Mouse (Mus musculus): Measurements from ENCODE around the gene Lbx2. TPM values are rescaled to one million over a fixed set of nuclear protein-coding genes. Genes with fewer than 3 reads are reported as not detected.

Lbx2 gene
- total RNA-seq, 2 experiments from 2014 or later = 1.3 to 1.5 TPM

DNA sequence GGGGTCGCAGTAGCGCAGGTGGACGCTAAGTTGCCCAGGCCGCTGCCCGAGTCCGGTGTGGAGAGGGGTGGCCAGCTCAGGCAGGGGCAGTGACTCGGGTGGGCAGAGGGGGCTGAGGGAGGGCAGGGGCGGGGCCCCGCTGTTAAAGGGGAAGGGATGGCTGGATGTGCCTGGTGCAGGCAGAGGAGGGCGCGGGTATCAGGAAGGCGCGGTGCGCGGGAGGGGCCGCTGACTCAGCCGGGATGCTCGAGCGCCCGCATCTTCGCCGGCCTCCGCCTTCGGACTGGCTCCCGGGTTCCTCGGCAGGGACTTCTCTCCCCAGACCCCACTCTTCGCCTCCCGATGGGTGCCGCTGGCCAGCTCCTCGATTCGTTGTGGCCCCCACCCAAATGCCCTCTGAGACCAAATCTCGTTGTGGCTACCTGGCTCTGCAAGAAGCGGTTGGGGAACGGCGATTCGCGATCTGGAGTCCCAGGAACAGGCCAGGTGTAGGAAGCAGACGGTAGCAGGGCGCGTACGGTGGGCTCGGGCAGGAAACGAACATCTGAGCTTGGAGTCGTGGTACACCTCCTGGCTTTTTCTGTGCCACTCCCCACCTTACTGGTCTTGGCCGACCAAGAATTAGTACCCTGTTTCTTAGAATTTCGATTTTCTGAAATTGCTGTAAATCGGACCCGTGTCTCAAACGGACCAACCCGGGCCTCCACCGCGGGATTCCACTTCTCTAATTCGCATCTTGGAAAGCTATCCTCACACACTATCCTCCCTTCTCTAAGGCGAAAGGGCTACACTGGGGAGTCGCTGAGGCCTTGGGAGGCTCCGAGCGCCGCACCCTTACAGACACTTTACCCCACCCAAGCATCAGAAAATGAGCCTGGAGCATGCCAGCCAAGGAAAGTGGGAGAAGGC lies 15.6 kb upstream of the Lbx2 start:
- peak in 1 of 2 experiments; percentile 58 for DNase-seq

DNA sequence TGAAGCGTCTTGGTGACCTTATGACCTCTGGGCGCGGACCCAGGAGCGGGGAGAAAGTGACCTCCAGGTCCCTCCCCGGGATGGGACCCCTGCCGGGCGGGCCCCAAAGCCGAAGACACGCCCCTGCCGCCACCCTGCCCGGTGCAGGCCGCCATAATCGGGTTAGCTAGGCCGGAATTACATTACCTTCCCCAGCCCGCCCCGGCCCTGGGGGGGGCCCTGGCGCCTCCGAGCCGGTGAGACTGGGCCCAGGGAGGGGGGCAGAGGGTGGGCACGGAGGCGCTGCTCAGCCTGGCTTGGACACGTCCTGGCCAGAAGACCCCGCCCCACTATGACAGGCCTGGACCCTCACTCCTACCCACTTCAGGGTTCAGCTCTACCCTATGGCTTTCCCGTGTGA lies 14.9 kb upstream of the Lbx2 start:
- no peak for DNase-seq

- DNase-seq = no peak
These were observed 11.2 kb upstream of the Lbx2 start for GRCm38 (mm10) chr6:83074979-83075378.

DNA sequence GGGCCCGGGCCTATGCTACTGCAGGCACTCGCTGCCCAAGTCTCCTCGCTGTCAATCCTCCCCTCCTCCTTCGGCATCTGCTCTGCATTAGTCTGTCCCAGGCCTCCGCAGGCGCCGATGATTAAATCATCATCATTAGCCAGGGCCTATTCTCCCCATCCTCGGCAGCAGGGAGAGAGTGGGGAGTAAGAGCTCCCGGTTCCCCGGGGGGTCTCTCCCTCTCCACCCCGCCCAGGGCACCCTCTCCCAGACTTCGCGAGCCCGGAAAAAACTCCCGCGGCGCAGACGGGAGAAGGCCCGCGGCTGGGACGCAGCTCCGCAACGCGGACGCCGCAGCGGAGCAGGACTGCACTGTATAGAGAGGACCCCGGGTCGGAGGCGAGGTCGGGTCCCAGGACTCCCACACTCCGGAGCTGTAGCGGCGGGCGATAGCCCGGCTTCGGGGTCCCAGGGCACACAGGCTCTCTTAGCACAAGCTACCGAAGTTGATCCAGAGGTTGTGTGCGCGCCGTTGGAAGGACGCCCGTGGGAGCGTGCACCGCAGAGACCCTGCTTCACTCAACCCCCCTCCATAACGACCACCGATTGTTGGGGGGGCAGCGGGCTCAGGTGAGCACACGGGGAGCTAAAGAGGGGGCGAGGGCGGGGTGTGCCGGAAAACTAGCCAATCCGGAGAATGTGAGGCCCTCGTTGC lies 8.4 kb upstream of the Lbx2 start, which contains the start of gene Pcgf1:
Pcgf1 (plus strand) TSS at position 240 of the 694 bp plus-strand sequence.
- DNase-seq = peak; percentile 40 to 64

GRCm38 (mm10) chr6:83078324-83078858 lies 7.8 kb upstream of the Lbx2 start:
- DNase-seq = peak; percentile 99 to 100

DNA sequence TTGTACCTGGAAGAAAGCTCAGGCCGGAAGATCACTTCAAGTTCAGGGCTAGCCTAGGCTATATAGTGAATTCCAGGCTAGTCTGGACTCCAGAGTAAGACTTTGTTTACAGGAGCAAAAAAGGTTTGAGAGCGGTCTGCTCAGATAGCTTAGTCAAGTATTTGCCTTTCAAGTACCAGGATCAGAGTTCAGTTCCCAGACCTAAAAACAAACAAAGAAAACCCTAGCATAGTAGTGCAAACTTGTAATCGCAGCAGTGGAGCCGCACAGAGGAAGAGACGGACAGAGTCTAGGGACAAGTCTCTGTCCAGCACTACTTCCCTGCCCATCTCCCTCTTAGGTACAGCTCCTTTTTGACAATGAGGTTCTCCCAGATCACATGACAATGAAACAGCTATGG lies 6.0 kb upstream of the Lbx2 start:
- no peak for DNase-seq

DNA sequence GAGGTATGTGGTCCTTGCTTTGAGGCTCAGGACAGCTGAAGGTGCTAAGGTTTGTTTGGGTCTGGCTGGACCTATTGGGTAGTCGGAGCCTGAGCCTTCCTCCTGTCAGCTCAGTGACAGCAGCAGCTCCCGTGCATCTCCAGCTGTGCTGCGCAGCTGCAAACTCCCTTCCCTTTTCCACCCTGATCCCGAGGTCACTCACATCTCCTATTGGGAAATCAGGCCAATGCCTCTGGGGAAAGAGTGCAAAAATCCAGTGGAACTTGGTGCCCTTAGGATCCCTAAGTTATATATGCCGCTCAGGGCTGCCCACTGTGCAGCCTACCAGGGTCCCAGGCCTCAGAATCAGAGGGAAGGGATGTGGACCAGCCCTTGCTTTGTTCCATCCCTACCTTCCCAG lies 2.7 kb upstream of the Lbx2 start:
- no peak for DNase-seq

- DNase-seq = no peak
These were observed 1.7 kb upstream of the Lbx2 start for GRCm38 (mm10) chr6:83084477-83084876.

DNA sequence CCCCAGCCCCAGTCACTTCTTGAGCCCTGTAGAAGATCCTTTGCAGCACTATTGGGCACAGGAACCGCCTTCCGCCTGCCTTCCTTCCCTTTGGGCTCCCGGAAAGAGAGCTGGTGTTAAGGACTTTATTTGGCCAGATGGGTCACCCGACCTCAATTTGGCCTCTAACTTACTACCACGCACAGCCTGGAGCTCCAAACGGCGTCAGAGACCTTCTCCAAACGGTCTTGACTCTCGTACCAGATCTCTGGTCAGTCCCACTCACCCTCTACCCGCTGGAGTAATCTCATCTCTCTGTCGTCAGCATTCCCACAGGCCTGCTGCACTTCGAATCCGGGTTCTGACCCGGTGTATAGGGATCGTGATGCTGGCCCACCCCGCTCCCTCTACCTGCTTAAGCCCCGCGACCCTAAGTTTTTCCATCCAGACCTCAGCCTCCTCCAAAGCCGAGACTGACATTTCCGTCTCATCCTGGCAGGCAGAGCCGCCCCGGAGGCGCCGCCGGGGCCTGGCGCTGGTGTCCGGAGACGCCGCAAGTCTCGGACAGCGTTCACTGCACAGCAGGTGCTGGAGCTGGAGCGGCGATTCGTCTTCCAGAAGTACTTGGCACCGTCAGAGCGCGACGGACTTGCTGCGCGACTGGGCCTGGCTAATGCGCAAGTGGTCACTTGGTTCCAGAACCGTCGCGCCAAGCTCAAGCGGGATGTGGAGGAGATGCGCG lies 1.2 kb downstream of the Lbx2 start:
- DNase-seq = peak; percentile 57 to 67

- DNase-seq = no peak
These were observed 1.7 kb downstream of the Lbx2 start for GRCm38 (mm10) chr6:83087926-83088260.

GRCm38 (mm10) chr6:83092416-83093127 lies 6.4 kb downstream of the Lbx2 start:
- DNase-seq = no peak

GRCm38 (mm10) chr6:83095968-83096367 lies 9.8 kb downstream of the Lbx2 start:
- DNase-seq = no peak

DNA sequence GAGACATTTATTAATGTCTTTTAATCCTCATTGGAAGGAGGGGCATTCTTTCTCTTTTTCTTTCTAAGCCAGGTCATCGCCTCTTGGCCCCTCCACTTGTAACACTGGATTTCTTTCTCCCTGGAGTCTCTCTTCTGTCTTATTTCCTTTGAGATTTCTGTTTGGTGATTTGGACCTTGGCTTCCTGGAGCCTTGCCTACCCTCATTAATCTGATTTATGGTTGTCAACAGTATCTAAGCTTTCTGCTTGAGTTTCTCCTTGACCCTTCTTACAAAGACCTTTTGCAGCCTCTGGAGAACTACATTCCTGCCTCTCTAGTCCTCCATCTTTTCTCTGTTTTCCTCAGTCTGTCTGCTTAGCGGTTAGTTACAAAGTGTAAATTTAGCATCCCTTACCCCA lies 12.2 kb downstream of the Lbx2 start:
- no peak for DNase-seq

GRCm38 (mm10) chr6:83101316-83101687 lies 15.1 kb downstream of the Lbx2 start, which contains the start of the genes Ccdc142 and Gm42688:
Gene Ccdc142 (plus strand): TSS chr6:83101601.
Gene Gm42688 (plus strand): TSS chr6:83101617.
- peak; percentile 94 for DNase-seq

- peak; percentile 65 to 68 for DNase-seq
These were observed 15.8 kb downstream of the Lbx2 start for GRCm38 (mm10) chr6:83101688-83102556.

- DNase-seq = no peak
These were observed 17.0 kb downstream of the Lbx2 start for GRCm38 (mm10) chr6:83103130-83103650.

- DNase-seq = no peak
These were observed 18.0 kb downstream of the Lbx2 start for GRCm38 (mm10) chr6:83104158-83104557.

- peak; percentile 71 to 83 for DNase-seq
These were observed 21.6 kb downstream of the Lbx2 start for GRCm38 (mm10) chr6:83107566-83108400.
